Mouse (Mus musculus) limb, embryonic 11.5 days (tissue): ENCODE measurements around the gene Gm40193. TPM values are rescaled to one million over a fixed set of nuclear protein-coding genes. Genes with fewer than 3 reads are reported as not detected.

ENCODE experiments used
- ATAC-seq: fragments of 200-750 bp; cut with Nextera tagmentation; 2 replicates; pipeline ENCODE4 v1.8.0; 2017; ENCODE audit warnings: low read depth; ENCODE audit not compliant: insufficient number of reproducible peaks, low FRiP score, low TSS enrichment
- DNase-seq: peaks from one replicate; pipeline ENCODE4 v3.0.0-alpha.2; 2015; ENCODE audit warnings: low spot score
- H3K27ac ChIP-seq: fragments of 300-500 bp; sonication (generic); replicated peaks from 2 replicates; pipeline ENCODE4 v1.5.1; 2014; ENCODE audit warnings: low read depth, mild to moderate bottlenecking, low read length
- H3K27me3 ChIP-seq: fragments of 300-500 bp; sonication (generic); 2 replicates; pipeline ENCODE4 v1.6.1; 2014; ENCODE audit warnings: mild to moderate bottlenecking, low read length, mixed read lengths; ENCODE audit not compliant: control insufficient read depth, insufficient read depth
- H3K36me3 ChIP-seq: fragments of 300-500 bp; sonication (generic); 2 replicates; pipeline ENCODE4 v1.6.1; 2014; ENCODE audit warnings: mild to moderate bottlenecking, low read length, moderate library complexity, mixed read lengths; ENCODE audit not compliant: control insufficient read depth, insufficient read depth
- H3K4me1 ChIP-seq: fragments of 300-500 bp; sonication (generic); 2 replicates; pipeline ENCODE4 v1.6.1; 2014; ENCODE audit warnings: low read length, mixed read lengths; ENCODE audit not compliant: control insufficient read depth, insufficient read depth
- H3K4me2 ChIP-seq: fragments of 300-500 bp; sonication (generic); 2 replicates; pipeline ENCODE4 v1.6.1; 2014; ENCODE audit warnings: low read depth, mild to moderate bottlenecking, moderate library complexity; ENCODE audit not compliant: severe bottlenecking
- H3K4me3 ChIP-seq: fragments of 300-500 bp; sonication (generic); 2 replicates; pipeline ENCODE4 v1.5.1; 2014; ENCODE audit warnings: low read depth, low read length
- H3K9ac ChIP-seq: fragments of 300-500 bp; sonication (generic); 2 replicates; pipeline ENCODE4 v1.6.1; 2014; ENCODE audit warnings: mild to moderate bottlenecking, low read length
- H3K9me3 ChIP-seq: fragments of 300-500 bp; sonication (generic); 2 replicates; pipeline ENCODE4 v1.6.1; 2016; ENCODE audit warnings: low read length; ENCODE audit not compliant: control insufficient read depth
- WGBS: fragments of 180-500 bp; shearing (Covaris S2); extraction: QIAGEN DNeasy Blood & Tissue Kit; methylation state at CpG from one replicate; pipeline ENCODE4 v1.1.7; 2014; 5-methylcytosine and 5-hydroxymethylcytosine counted together
- polyA plus RNA-seq: library from polyadenylated mRNA; unstranded; fragments of >200 nt; fragmentation: Nextera tagmentation; extraction: Ambion mirVana; gene quantifications from 2 replicates; pipeline ENCODE4 v1.2.1, GENCODE M21; 2014

The Gm40193 gene
- polyA plus RNA-seq, 1 experiment from 2014 or later = not detected

GRCm38 (mm10) chr11:70561937-70562286, 29.2 kb upstream of the Gm40193 start:
- Histone ChIP-seq H3K27me3 (no peaks in the 10 kb centered on the region), H3K4me3 (peak overlapping the region; percentile 93), H3K4me1 (peaks cover 27% of the 10 kb centered on the region), H3K9me3 (no peaks in the 10 kb centered on the region), H3K36me3 (no peaks in the 10 kb centered on the region), H3K4me2 (peak overlapping the region; percentile 87), H3K9ac (peak overlapping the region; percentile 85; the same call in 1 of the 2 replicates), H3K27ac (peak overlapping the region; percentile 89; the same call in 1 of the 2 replicates)
- ATAC-seq = 0 out of 2 replicates have a peak, but pooled peaks have one; percentile 7
- 3% methylated on average over 2 of the region's 2 CpGs for WGBS
- DNase-seq = no peak

DNA sequence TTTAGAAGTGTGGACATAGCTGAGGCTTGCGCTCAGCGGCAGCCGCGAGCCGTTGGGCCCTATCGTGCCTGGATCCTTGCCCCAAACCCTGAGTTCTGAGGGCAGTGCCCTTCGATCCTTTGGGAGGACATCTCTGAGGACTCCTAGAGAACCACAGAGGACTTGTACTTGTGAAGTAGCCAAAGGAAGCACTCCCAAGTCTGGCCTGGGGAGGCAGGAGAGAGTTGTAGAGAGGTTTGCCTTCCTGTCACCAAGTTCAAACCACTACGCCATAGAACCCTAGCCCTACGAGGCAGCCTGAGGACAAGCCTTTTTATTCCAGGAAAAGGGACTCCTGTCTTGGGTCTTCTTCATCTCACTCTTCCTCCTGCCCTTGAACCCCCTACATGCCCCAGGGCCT, 24.8 kb upstream of the Gm40193 start:
- H3K4me3 ChIP-seq = no peak overlapping the region
- ATAC-seq (no peak), DNase-seq (no peak)
- no peaks in the 10 kb centered on the region for H3K9me3 ChIP-seq
- H3K27me3 ChIP-seq = no peaks in the 10 kb centered on the region
- no peak overlapping the region for H3K9ac ChIP-seq
- H3K36me3 ChIP-seq = no peaks in the 10 kb centered on the region
- no peaks in the 10 kb centered on the region; the same call in 1 of the 2 replicates for H3K4me1 ChIP-seq
- H3K27ac ChIP-seq = no peak overlapping the region
- H3K4me2 ChIP-seq = no peak overlapping the region
- 91% methylated on average over 9 of the region's 9 CpGs for WGBS

DNA sequence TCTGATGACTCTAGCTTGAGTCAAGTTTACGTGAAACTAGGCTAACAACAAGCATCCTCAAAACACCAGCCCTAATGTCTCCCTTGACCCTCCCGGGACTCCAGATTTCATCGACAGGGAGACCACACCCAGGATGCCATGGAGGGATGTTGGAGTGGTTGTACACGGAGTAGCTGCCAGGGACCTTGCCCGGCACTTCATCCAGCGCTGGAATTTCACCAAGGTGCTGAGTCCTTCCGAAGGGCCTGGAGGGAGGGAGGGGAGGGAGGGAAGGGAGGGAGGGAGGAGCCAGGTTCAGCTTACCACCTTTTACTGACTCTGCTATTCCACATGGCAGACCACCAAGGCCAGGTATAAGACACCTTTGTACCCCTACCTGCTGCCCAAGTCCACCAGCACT, 21.2 kb upstream of the Gm40193 start:
- H3K27ac ChIP-seq = no peak overlapping the region
- no peak overlapping the region for H3K4me2 ChIP-seq
- H3K4me1 ChIP-seq = no peaks in the 10 kb centered on the region
- 20% methylated on average over 7 of the region's 7 CpGs for WGBS
- H3K9ac ChIP-seq = no peak overlapping the region
- no peaks in the 10 kb centered on the region for H3K36me3 ChIP-seq
- DNase-seq (no peak), ATAC-seq (no peak)
- H3K4me3 ChIP-seq = no peak overlapping the region
- H3K27me3 ChIP-seq = no peaks in the 10 kb centered on the region
- H3K9me3 ChIP-seq = no peaks in the 10 kb centered on the region

GRCm38 (mm10) chr11:70551526-70551925, 18.8 kb upstream of the Gm40193 start:
- DNase-seq = no peak
- no peaks in the 10 kb centered on the region for H3K9me3 ChIP-seq
- no peak overlapping the region for H3K27ac ChIP-seq
- H3K4me3 ChIP-seq = no peak overlapping the region
- no peaks in the 10 kb centered on the region for H3K4me1 ChIP-seq
- H3K4me2 ChIP-seq = no peak overlapping the region
- no peaks in the 10 kb centered on the region for H3K27me3 ChIP-seq
- no peak for ATAC-seq
- no peaks in the 10 kb centered on the region for H3K36me3 ChIP-seq
- no peak overlapping the region for H3K9ac ChIP-seq
- 91% methylated on average over 8 of the region's 8 CpGs for WGBS

- ATAC-seq = no peak
- no peak for DNase-seq
- H3K4me2 ChIP-seq = no peak overlapping the region
- no peaks in the 10 kb centered on the region for H3K36me3 ChIP-seq
- H3K4me1 ChIP-seq = no peaks in the 10 kb centered on the region
- H3K4me3 ChIP-seq = no peak overlapping the region
- H3K9me3 ChIP-seq = no peaks in the 10 kb centered on the region
- H3K27ac ChIP-seq = no peak overlapping the region
- H3K27me3 ChIP-seq = peaks cover 18% of the 10 kb centered on the region
- no peak overlapping the region for H3K9ac ChIP-seq
- WGBS = 71% methylated on average over 7 of the region's 7 CpGs
These were observed 11.8 kb upstream of the Gm40193 start for GRCm38 (mm10) chr11:70544496-70544895.

DNA sequence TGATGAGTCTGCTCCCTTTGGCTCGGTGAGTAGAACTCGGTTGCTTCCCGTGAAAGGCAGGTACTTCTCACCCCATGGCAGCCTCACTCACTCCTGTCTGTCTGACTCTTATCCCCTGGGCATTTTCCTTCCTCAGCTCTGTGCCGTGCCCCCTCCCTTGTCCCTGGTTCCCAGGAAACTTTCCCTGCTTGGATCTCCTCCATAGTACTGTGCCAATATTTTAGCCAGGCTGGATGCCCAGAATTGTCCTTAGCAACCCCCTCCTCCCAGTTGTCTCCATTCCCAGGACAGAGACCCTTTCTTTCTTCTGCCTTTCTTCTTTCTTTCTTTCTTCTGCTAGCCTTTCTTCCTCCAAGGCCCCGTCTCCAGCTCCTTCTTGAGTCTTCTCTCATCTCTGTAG, 8.7 kb upstream of the Gm40193 start:
- ATAC-seq (no peak), DNase-seq (no peak)
- no peak overlapping the region for H3K27ac ChIP-seq
- no peak overlapping the region for H3K4me2 ChIP-seq
- no peak overlapping the region for H3K4me3 ChIP-seq
- H3K9ac ChIP-seq = no peak overlapping the region
- WGBS = 79% methylated on average over 5 of the region's 5 CpGs
- no peaks in the 10 kb centered on the region for H3K9me3 ChIP-seq
- no peaks in the 10 kb centered on the region for H3K36me3 ChIP-seq
- H3K27me3 ChIP-seq = peaks cover 21% of the 10 kb centered on the region
- no peaks in the 10 kb centered on the region for H3K4me1 ChIP-seq

DNA sequence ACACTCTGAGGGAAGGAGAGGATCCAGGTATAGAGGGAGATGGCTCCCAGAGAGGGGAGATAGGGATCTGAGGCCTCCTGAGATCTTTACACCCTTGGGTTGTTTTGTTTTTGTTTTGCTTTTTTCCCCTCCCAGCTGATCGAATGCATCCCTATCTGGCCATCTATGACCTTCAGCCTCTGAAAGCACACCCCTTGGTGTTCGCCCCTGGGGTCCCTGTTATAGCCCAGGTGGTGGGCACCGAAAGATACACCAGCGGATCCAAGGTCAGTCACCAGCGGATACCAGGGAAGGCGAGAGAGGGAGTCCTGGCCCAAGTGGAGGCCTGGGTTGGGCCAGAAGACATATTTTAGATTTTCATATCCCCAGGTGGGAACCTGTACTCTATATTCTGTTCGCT, 8.2 kb upstream of the Gm40193 start:
- H3K9ac ChIP-seq = no peak overlapping the region; the same call in 1 of the 2 replicates
- no peak overlapping the region; the same call in 1 of the 2 replicates for H3K4me3 ChIP-seq
- H3K4me1 ChIP-seq = no peaks in the 10 kb centered on the region
- DNase-seq (no peak), ATAC-seq (no peak)
- peaks cover 21% of the 10 kb centered on the region for H3K27me3 ChIP-seq
- no peaks in the 10 kb centered on the region for H3K36me3 ChIP-seq
- H3K9me3 ChIP-seq = no peaks in the 10 kb centered on the region
- H3K27ac ChIP-seq = no peak overlapping the region
- WGBS = 89% methylated on average over 7 of the region's 7 CpGs
- H3K4me2 ChIP-seq = peak overlapping the region; percentile 84; the same call in 1 of the 2 replicates

DNA sequence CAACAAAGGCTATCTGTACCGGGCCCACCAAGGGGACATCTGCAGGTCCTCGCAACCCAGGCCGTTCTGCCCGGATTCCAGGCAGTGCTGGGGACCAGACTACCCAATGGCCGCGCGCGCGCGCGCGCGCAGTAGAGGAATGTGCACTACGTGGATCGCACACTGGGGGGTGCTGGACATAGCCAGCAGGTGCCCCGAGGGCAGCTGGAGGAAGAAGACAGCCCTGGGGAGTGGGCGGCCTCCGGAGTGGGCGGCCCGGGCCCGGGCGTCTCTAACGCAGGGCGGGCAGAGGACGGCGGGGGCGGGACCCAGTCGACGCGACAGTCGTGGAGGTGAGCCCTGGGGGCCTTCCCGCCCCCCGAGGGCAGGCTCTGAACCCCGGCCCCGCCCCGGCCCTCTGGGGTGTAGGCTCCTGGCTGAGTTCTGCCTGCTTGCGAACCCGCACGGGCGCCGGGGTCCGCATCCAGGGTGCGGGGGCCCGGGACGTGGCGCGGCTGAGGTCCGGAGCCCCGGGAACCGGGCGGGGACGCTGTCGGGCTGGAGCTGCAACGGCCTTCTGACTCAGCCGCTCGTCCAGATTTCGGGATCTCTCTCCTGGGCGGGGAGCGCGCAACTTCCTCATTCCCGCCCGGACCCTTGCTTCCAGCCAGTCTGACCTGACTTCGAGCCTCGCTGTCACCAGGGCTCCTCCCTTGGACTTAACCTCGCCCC, 7.3 kb upstream of the Gm40193 start, which contains the start of gene Pld2:
Gene Pld2 (plus strand): TSS at position 188 of the 711 bp plus-strand sequence.
- H3K4me3 ChIP-seq = peak within 1 kb of the TSS; percentile 57
- ATAC-seq = peak; percentile 89
- no peaks in the 10 kb centered on the region for H3K9me3 ChIP-seq
- no peaks in the 10 kb centered on the region for H3K4me1 ChIP-seq
- H3K27me3 ChIP-seq = peaks cover 21% of the 10 kb centered on the region
- no peaks in the 10 kb centered on the region for H3K36me3 ChIP-seq
- peak within 1 kb of the TSS; percentile 84 for H3K4me2 ChIP-seq
- H3K27ac ChIP-seq = 0 out of 2 replicates have a peak within 1 kb of the TSS, but pooled peaks have one; percentile 6
- WGBS = under 1% methylated on average over 59 of the region's 65 CpGs
- H3K9ac ChIP-seq = peak within 1 kb of the TSS; percentile 63
- DNase-seq = peak; percentile 89
